Mouse (Mus musculus) testis, adult 2 months (tissue): ENCODE measurements around the gene Bnip1.

ENCODE experiments used
- CTCF ChIP-seq: fragments of 200-500 bp; IDR thresholded peaks from 2 replicates; pipeline ENCODE4 v1.5.1; 2012; ENCODE audit warnings: low read depth, mild to moderate bottlenecking, inconsistent platforms, low read length, moderate library complexity; ENCODE audit not compliant: control insufficient read depth, insufficient read depth, insufficient replicate concordance
- POLR2A ChIP-seq: fragments of 200-500 bp; IDR thresholded peaks from 2 replicates; pipeline ENCODE4 v1.6.1; 2012; ENCODE audit warnings: low read depth, mild to moderate bottlenecking, inconsistent platforms, low read length, moderate library complexity; ENCODE audit not compliant: control insufficient read depth

GRCm38 (mm10) chr17:26816810-26817209, 35.9 kb downstream of the Bnip1 start:
- no peak for TF ChIP-seq POLR2A
- no peak for TF ChIP-seq CTCF
